Mouse (Mus musculus) MEL (cell line): ENCODE measurements at regions not wholly inside any gene's neighbourhood (a gene's known extent, or its start where the extent isn't known, plus 50 kb on each side); places are given as distances from the start of the nearest gene placed in this dataset.

Source experiments
- GATA1 ChIP-seq: IDR thresholded peaks from 2 replicates; pipeline ENCODE4 v1.6.1; 2011; ENCODE audit warnings: low read depth, low read length, improper control_type of control experiment
- HCFC1 ChIP-seq: IDR thresholded peaks from 2 replicates; pipeline ENCODE4 v1.6.1; 2012; ENCODE audit warnings: low read depth, mild to moderate bottlenecking, inconsistent platforms, low read length, improper control_type of control experiment, moderate library complexity

DNA sequence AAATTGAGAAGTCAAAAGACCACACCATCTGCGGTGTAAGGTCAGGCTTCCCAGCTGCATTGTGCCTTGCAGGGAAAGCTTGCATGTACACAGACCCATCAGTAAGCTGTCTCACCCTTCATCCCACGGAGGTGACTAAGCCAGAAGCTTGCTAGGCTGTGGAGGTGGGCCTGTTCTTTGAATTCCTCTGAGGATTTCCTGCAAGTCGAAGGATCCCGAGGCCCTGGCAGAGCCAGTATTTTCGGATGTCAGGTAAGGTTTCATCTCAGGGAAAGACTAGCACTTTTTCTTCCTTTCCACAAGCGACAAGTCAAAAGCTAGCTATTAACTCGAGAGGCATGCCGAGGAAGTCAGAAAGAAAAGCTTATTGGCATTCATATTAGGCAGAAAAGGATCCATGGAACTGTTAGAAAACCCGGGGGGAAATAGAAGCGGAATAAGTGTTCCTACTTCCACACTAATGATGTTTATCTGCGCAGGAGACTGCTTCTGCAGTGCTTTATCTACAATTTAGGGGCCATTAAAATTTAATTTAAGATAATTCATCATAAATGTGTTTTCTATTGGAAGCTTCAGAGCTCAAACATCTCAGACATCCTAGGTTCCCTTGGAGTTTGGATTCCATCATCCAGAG, 148.3 kb upstream of the Atp2b1 start:
- no peak for TF ChIP-seq GATA1
- no peak for TF ChIP-seq HCFC1
